Mouse (Mus musculus): ENCODE results near the gene Zfp622. TPM values are rescaled to one million over a fixed set of nuclear protein-coding genes. Genes with fewer than 3 reads are reported as not detected.

Gene Zfp622
- 100 to 1,000 TPM in 1 of 2 experiments, 10 to 100 TPM in 1; 84.8 to 104 TPM for polyA plus RNA-seq (2017; shearing (Covaris generic))

GRCm38 (mm10) chr15:25984067-25984733 lies at the start of gene Zfp622:
Gene Zfp622, plus strand, starts transcription at chr15:25984366.

Other genes starting within 250 kb of the Zfp622 start
- gene Retreg1, start 141.2 kb upstream of the Zfp622 start, polyA plus RNA-seq (2017; shearing (Covaris generic)): 10 to 100 TPM; 49.7 to 69.1 TPM

Data from activated CD4-positive, CD25-positive, alpha-beta regulatory T cell (primary cell).